Mouse (Mus musculus): ENCODE results near the gene 0610010K14Rik.

DNA sequence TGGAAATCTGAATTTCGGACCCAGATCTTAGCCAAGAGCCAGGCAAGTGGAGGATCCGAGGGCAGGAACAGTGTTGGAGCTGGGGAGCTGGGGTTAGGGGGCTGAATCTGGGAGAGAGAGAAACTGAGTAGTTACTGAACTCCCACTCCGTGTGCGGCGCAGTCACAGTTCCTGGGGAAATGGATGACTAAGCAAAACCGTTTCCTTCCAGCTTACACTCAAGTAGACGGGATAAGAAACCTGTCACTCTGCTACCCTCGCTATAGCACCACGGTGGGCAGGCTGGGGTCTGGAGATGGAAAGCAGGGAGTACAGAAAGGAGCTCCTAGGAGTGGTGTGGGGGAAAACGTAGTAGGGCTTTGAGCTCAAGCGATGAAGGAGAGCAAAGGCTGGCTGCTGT, 12.4 kb upstream of the 0610010K14Rik start:
- TF ChIP-seq CTCF (IDR thresholded peaks at IDR 0.05; ENCODE audit: low read depth): no peak
- TF ChIP-seq EP300 (IDR thresholded peaks at IDR 0.05; ENCODE audit: low read depth): no peak
